Mouse (Mus musculus) small intestine, adult 2 months (tissue): ENCODE measurements at regions not wholly inside any gene's neighbourhood (a gene's known extent, or its start where the extent isn't known, plus 50 kb on each side); places are given as distances from the start of the nearest gene placed in this dataset.

Experiments
- CTCF ChIP-seq: fragments of 200-500 bp; IDR thresholded peaks from 2 replicates; pipeline ENCODE4 v1.5.1; 2012; ENCODE audit warnings: low read depth, mild to moderate bottlenecking, control low read depth, inconsistent platforms, low read length, moderate library complexity, mixed read lengths; ENCODE audit not compliant: insufficient replicate concordance, insufficient read length; ENCODE audit errors: extremely low read depth
- POLR2A ChIP-seq: fragments of 200-500 bp; IDR thresholded peaks from 2 replicates; pipeline ENCODE4 v1.6.1; 2012; ENCODE audit warnings: low read depth, mild to moderate bottlenecking, control low read depth, inconsistent platforms, low read length, moderate library complexity

DNA sequence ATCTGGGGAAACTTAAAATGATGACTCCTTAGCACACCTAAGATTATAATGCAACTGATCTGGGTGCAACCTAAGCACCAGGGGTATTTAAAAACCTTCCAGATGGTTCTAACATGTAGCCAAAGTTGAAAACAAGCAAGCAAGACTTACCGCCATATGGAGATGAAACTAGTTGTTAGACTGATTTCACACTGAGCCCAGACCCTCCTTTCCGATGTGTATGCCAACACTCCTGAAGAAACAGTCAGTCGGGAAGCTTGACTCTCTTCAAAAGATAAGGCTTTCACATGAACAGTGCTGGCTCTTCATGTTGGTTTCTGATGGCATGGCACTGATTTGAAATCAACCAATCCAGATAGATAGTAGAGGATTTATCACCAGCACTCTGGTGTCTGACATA, 301.6 kb downstream of the Dchs2 start:
- TF ChIP-seq POLR2A (no peak), CTCF (no peak)
